ENCODE assay signal across 32 mouse cellular contexts in the genomic region with DNA sequence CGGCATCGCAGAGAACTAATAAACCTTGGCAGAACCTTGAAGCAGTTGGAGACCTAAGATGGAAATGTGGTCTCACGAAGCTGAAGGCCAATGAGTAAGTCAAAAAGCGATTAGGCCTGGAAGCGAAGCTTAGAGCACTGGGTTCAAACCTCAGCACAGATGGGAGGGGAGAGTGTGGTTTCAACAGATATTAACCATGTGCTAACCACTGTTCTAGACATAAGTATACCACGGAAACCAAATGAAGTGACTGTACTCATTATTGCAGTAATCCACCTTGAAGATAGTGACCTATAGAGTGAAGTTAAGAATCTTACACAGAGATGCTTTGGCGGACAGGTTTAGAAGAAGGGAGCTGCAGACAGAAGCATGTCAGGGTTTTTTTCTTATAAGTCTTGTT. TPM values are rescaled to one million over a fixed set of nuclear protein-coding genes. Genes with fewer than 3 reads are reported as not detected.
A peak's percentile ranks its signal among the peaks of the same experiment; 100 is the strongest.
DNase-seq lines count a peak whose midpoint lies in the region; TF ChIP-seq lines count a peak whose summit lies in the region.
"Had no signal": no experiment of that assay in that cellular context is flagged by ENCODE, and none has a peak within 500 bp of the region (broad histone marks: within the 10 kb centered on the region; RNA-seq: fewer than 3 reads in every experiment).

No protein-coding gene starts in this region.

- H3K4me1 ChIP-seq in brown adipose tissue, adult 24 weeks (ENCODE audit: control insufficient read depth, insufficient read depth, insufficient read length, low read length), result peaks cover 24% of the 10 kb centered on the region
- H3K4me1 ChIP-seq: embryonic facial prominence, embryonic 12.5 days; hindbrain, embryonic 12.5 days; hindbrain, embryonic 15.5 days had no signal

- no peak for TF ChIP-seq CTCF in gastrocnemius, adult 2 months (IDR thresholded peaks at IDR 0.05)
- no peak for TF ChIP-seq CTCF in left cerebral cortex, adult 2 months (IDR thresholded peaks at IDR 0.05)

- no peak overlapping the region for H3K4me3 ChIP-seq in gastrocnemius, adult 2 months
- H3K4me3 ChIP-seq in brown adipose tissue, adult 24 weeks (ENCODE audit: insufficient read depth, low read depth, low read length), result no peak overlapping the region
- H3K4me3 ChIP-seq in left cerebral cortex, adult 2 months, result no peak overlapping the region
- H3K4me3 ChIP-seq: embryonic facial prominence, embryonic 12.5 days; embryonic facial prominence, embryonic 15.5 days; heart, embryonic 15.5 days; hindbrain, embryonic 12.5 days; hindbrain, embryonic 15.5 days; intestine, embryonic 15.5 days had no signal

- DNase-seq in gastrocnemius, adult 2 months, result no peak
- no peak for DNase-seq in gastrocnemius, postnatal 10 days
- peak; percentile 72 for DNase-seq in 416B (ENCODE audit: low read depth)
- no peak for DNase-seq in cerebellum, postnatal 14 days
- no peak for DNase-seq in left cerebral cortex, adult 2 months (ENCODE audit: extremely low spot score in 1 of 2, low spot score in 2 of 2)
- DNase-seq: adrenal gland, adult 2 months; adrenal gland, postnatal 25 days; cerebellum, adult 18-20 months; cerebellum, adult 9-10 months; cerebellum, postnatal 25 days; forebrain, postnatal 0 days; gastrocnemius, postnatal 36 days; kidney, adult 11 months; kidney, adult 8-10 months had no signal

- peak overlapping the region; percentile 61 for H3K27ac ChIP-seq in gastrocnemius, adult 2 months
- H3K27ac ChIP-seq in brown adipose tissue, adult 24 weeks (replicated peaks; ENCODE audit: low read depth, low read length), result peak overlapping the region; percentile 51; the same call in 1 of the 2 replicates
- no peak overlapping the region for H3K27ac ChIP-seq in left cerebral cortex, adult 2 months
- H3K27ac ChIP-seq: embryonic facial prominence, embryonic 12.5 days; embryonic facial prominence, embryonic 15.5 days; heart, embryonic 15.5 days; hindbrain, embryonic 12.5 days; hindbrain, embryonic 15.5 days; intestine, embryonic 15.5 days had no signal

- intact Hi-C loops in gastrocnemius, adult 2 months (cut with DNase I), result loop anchor here (2.0 to 10.0 kb wide), 2 partner anchors 44 to 216 kb away; partner anchors contain the start of genes Bhlha9, Cpd and Trarg1
- intact Hi-C loops in left cerebral cortex, adult 2 months (cut with DNase I), result loop anchor here (5.0 to 10.0 kb wide), 2 partner anchors 79 to 216 kb away; partner anchors contain the start of genes Bhlha9 and Trarg1

RNA-seq across cellular contexts. Expression of gene Tmigd1, which starts 10.8 kb away (rescaled TPM):
- under 1 TPM in 1 of 2 experiments, not detected in 1; 0.26 TPM for total RNA-seq in gastrocnemius, adult 2 months (2021)
- under 1 TPM; 0.41 to 0.52 TPM for total RNA-seq in gastrocnemius, postnatal 10 days (2021)
- 1.4 and 1.5 TPM in 2 replicates for polyA plus RNA-seq in brown adipose tissue, adult 24 weeks (2012; ENCODE audit: insufficient read depth, insufficient read length, missing spikeins)
- total RNA-seq in left cerebral cortex, adult 2 months (2021), result not detected
- total RNA-seq: common myeloid progenitor, adult 5-6 weeks; forebrain, postnatal 0 days; gastrocnemius, adult 8-10 months; granulocyte monocyte progenitor cell, adult 5-6 weeks; hematopoietic stem cell, adult 5-6 weeks; MEL had no signal
- polyA plus RNA-seq: adrenal gland, adult 2 months; brain, embryonic 14.5 days; C2C12; embryonic facial prominence, embryonic 12.5 days; forebrain, embryonic 11.5 days; forebrain, embryonic 14.5 days; forebrain, postnatal 0 days; frontal cortex, adult 2 months; heart, embryonic 11.5 days; heart, embryonic 15.5 days; hindbrain, embryonic 15.5 days had no signal

RNA-seq across cellular contexts. Expression of gene Blmh, which starts 33.4 kb away (rescaled TPM):
- total RNA-seq in gastrocnemius, adult 2 months (2021), result 10 to 100 TPM; 27.2 to 35.2 TPM
- 10 to 100 TPM; 59.2 to 63.5 TPM for total RNA-seq in gastrocnemius, postnatal 10 days (2021)
- polyA plus RNA-seq in brown adipose tissue, adult 24 weeks (2012; ENCODE audit: insufficient read depth, insufficient read length, missing spikeins), result 23.5 and 32.1 TPM in 2 replicates
- 10 to 100 TPM; 52.4 to 58.8 TPM for total RNA-seq in left cerebral cortex, adult 2 months (2021)

RNA-seq across cellular contexts. Expression of gene Cpd, which starts 44.4 kb away (rescaled TPM):
- total RNA-seq in gastrocnemius, adult 2 months (2021), result 10 to 100 TPM; 25.7 to 30.5 TPM
- total RNA-seq in gastrocnemius, postnatal 10 days (2021), result 10 to 100 TPM; 53.7 to 59.6 TPM
- 17.4 and 18.6 TPM in 2 replicates for polyA plus RNA-seq in brown adipose tissue, adult 24 weeks (2012; ENCODE audit: insufficient read depth, insufficient read length, missing spikeins)
- 10 to 100 TPM; 53.0 to 56.8 TPM for total RNA-seq in left cerebral cortex, adult 2 months (2021)
